Mouse (Mus musculus): ENCODE measurements around the gene Coq10a.

GRCm38 (mm10) chr10:128338948-128339347 lies 29.8 kb downstream of the Coq10a start:
- no peak for TF ChIP-seq CTCF (IDR thresholded peaks at IDR 0.05; ENCODE audit: control insufficient read depth, insufficient read depth, low read length)
- no peak for TF ChIP-seq POLR2A (IDR thresholded peaks at IDR 0.05; ENCODE audit: borderline replicate concordance, control insufficient read depth, low read depth, low read length)
